Mouse (Mus musculus) CH12.LX (cell line): ENCODE data around the gene Maml2. TPM values are rescaled to one million over a fixed set of nuclear protein-coding genes. Genes with fewer than 3 reads are reported as not detected.

Source experiments
- DNase-seq: peaks from one replicate; pipeline ENCODE4 v3.0.0-alpha.2; 2013; ENCODE audit errors: extremely low read depth
- H3K27ac ChIP-seq: 2 replicates; pipeline ENCODE4 v1.5.1; 2012; ENCODE audit warnings: low read depth, mild to moderate bottlenecking, control low read depth, moderate library complexity; ENCODE audit not compliant: insufficient read depth
- H3K27me3 ChIP-seq: replicated peaks from 2 replicates; pipeline ENCODE3; 2012; ENCODE audit warnings: inconsistent platforms
- H3K36me3 ChIP-seq, 2 experiments: replicated peaks in 1 of 2; 2 replicates each; pipeline versions ENCODE3 to v1.6.1; 2012; ENCODE audit warnings: inconsistent platforms in 1 of 2, low read length in 1 of 2, mild to moderate bottlenecking in 1 of 2, mixed read lengths in 1 of 2, moderate library complexity in 1 of 2; ENCODE audit not compliant: control insufficient read depth in 1 of 2, insufficient read depth in 1 of 2
- H3K4me1 ChIP-seq, 2 experiments: 2 replicates each; pipeline ENCODE4 v1.6.1; 2012; ENCODE audit warnings: inconsistent platforms in 1 of 2, moderate library complexity in 1 of 2; ENCODE audit not compliant: insufficient read depth in 2 of 2, control insufficient read depth in 1 of 2
- H3K4me2 ChIP-seq: 2 replicates; pipeline ENCODE4 v1.6.1; 2012; ENCODE audit warnings: low read depth, mild to moderate bottlenecking, control low read depth; ENCODE audit not compliant: poor library complexity, insufficient read depth, severe bottlenecking
- H3K4me3 ChIP-seq, 3 experiments: fragments of 150-350 bp in 1 of 3; sonication (generic) in 1 of 3; replicated peaks in 1 of 3; 2 replicates each; pipeline versions ENCODE3 to v1.5.1; 2011 to 2012; ENCODE audit warnings: low read depth in 2 of 3, low read length in 2 of 3, mild to moderate bottlenecking in 2 of 3, moderate library complexity in 2 of 3, control low read depth in 1 of 3, improper control_type of control experiment in 1 of 3, inconsistent platforms in 1 of 3, mixed read lengths in 1 of 3; ENCODE audit not compliant: poor library complexity in 1 of 3
- H3K79me2 ChIP-seq: replicated peaks from 2 replicates; pipeline ENCODE4 v1.6.1; 2012; ENCODE audit warnings: mild to moderate bottlenecking, moderate library complexity; ENCODE audit not compliant: control insufficient read depth, poor library complexity, insufficient read depth, severe bottlenecking; ENCODE audit errors: extremely low read depth
- H3K9ac ChIP-seq: 2 replicates; pipeline ENCODE4 v1.6.1; 2012; ENCODE audit warnings: low read depth, mild to moderate bottlenecking, control low read depth, moderate library complexity; ENCODE audit not compliant: insufficient read depth
- H3K9me3 ChIP-seq: replicated peaks from 2 replicates; pipeline ENCODE3; 2012; ENCODE audit warnings: low read length, inconsistent platforms, mixed read lengths
- BHLHE40 ChIP-seq: IDR thresholded peaks from 2 replicates; pipeline ENCODE4 v1.6.1; 2011; ENCODE audit warnings: mild to moderate bottlenecking, low read depth, low read length, improper control_type of control experiment
- CHD1 ChIP-seq: IDR thresholded peaks from 2 replicates; pipeline ENCODE4 v1.6.1; 2012; ENCODE audit warnings: low read depth, low read length, improper control_type of control experiment, inconsistent platforms
- CHD2 ChIP-seq: IDR thresholded peaks from 2 replicates; pipeline ENCODE4 v1.6.1; 2011; ENCODE audit warnings: low read length, improper control_type of control experiment
- EP300 ChIP-seq: IDR thresholded peaks from 2 replicates; pipeline ENCODE4 v1.6.1; 2011; ENCODE audit warnings: low read length, improper control_type of control experiment
- ETS1 ChIP-seq: conservative IDR thresholded peaks from 2 replicates; pipeline ENCODE4 v1.6.1; 2012; ENCODE audit warnings: low read depth, mild to moderate bottlenecking, inconsistent platforms, low read length, improper control_type of control experiment, moderate library complexity
- IRF4 ChIP-seq: IDR thresholded peaks from 2 replicates; pipeline ENCODE4 v1.6.1; 2014; ENCODE audit warnings: low read depth, mild to moderate bottlenecking, inconsistent platforms, low read length, improper control_type of control experiment
- JUN ChIP-seq: IDR thresholded peaks from 2 replicates; pipeline ENCODE4 v1.6.1; 2011; ENCODE audit warnings: low read depth, mild to moderate bottlenecking, low read length, improper control_type of control experiment, moderate library complexity; ENCODE audit not compliant: insufficient read depth
- KAT2A ChIP-seq: IDR thresholded peaks from 2 replicates; pipeline ENCODE4 v1.6.1; 2012; ENCODE audit warnings: low read length, improper control_type of control experiment, inconsistent platforms; ENCODE audit not compliant: insufficient replicate concordance
- MAX ChIP-seq: IDR thresholded peaks from 2 replicates; pipeline ENCODE4 v1.6.1; 2011; ENCODE audit warnings: low read length, improper control_type of control experiment
- MAZ ChIP-seq: IDR thresholded peaks from 2 replicates; pipeline ENCODE4 v1.6.1; 2012; ENCODE audit warnings: low read depth, mild to moderate bottlenecking, inconsistent platforms, low read length, improper control_type of control experiment, moderate library complexity
- MEF2A ChIP-seq: IDR thresholded peaks from 2 replicates; pipeline ENCODE4 v1.6.1; 2014; ENCODE audit warnings: low read depth, mild to moderate bottlenecking, inconsistent platforms, low read length, improper control_type of control experiment, borderline replicate concordance
- NRF1 ChIP-seq: IDR thresholded peaks from 2 replicates; pipeline ENCODE4 v1.6.1; 2014; ENCODE audit warnings: low read depth, mild to moderate bottlenecking, inconsistent platforms, low read length, improper control_type of control experiment, moderate library complexity
- POLR2A ChIP-seq: IDR thresholded peaks from 2 replicates; pipeline ENCODE4 v1.6.1; 2011; ENCODE audit warnings: low read depth, mild to moderate bottlenecking, improper control_type of control experiment, low read length
- RCOR1 ChIP-seq: conservative IDR thresholded peaks from 2 replicates; pipeline ENCODE4 v1.6.1; 2012; ENCODE audit warnings: low read depth, mild to moderate bottlenecking, inconsistent platforms, low read length, improper control_type of control experiment
- SIN3A ChIP-seq: IDR thresholded peaks from 2 replicates; pipeline ENCODE4 v1.6.1; 2012; ENCODE audit warnings: low read length, improper control_type of control experiment, inconsistent platforms
- TBP ChIP-seq: conservative IDR thresholded peaks from 2 replicates; pipeline ENCODE4 v1.6.1; 2011; ENCODE audit warnings: low read depth, low read length, improper control_type of control experiment
- TCF12 ChIP-seq: IDR thresholded peaks from 2 replicates; pipeline ENCODE4 v1.6.1; 2014; ENCODE audit warnings: low read depth, mild to moderate bottlenecking, inconsistent platforms, low read length, improper control_type of control experiment
- UBTF ChIP-seq: IDR thresholded peaks from 2 replicates; pipeline ENCODE4 v1.6.1; 2012; ENCODE audit warnings: low read depth, mild to moderate bottlenecking, inconsistent platforms, low read length, improper control_type of control experiment, moderate library complexity
- ZNF384 ChIP-seq: IDR thresholded peaks from 2 replicates; pipeline ENCODE4 v1.6.1; 2012; ENCODE audit warnings: low read depth, low read length, improper control_type of control experiment, inconsistent platforms
- dilution Hi-C: fragments of 300-500 bp; cut with MboI; formaldehyde crosslinking; loops from 2 replicates; pipeline ENCODE4 v1.14.3; 2020; ENCODE audit warnings: low sequenced_read_pairs; ENCODE audit not compliant: extremely low pct_unique_long_range_greater_than_20kb, extremely low pct_ligation_motif_present
- in situ Hi-C: fragments of 300-500 bp; cut with MboI; formaldehyde crosslinking; loops from 3 replicates; pipeline ENCODE4 v1.14.3; 2019; ENCODE audit warnings: low sequenced_read_pairs, low pct_ligation_motif_present, low pct_unique_long_range_greater_than_20kb, mixed read lengths
- polyA plus RNA-seq: library from polyadenylated mRNA; unstranded; fragments of >175 nt; gene quantifications from 2 replicates; pipeline ENCODE4 v1.2.1, GENCODE M21; 2012; ENCODE audit warnings: low read depth; ENCODE audit not compliant: insufficient read length
- total RNA-seq, 2 experiments: library from RNA; depleted of rRNA; stranded (reverse); fragments of 300-350 nt in 1 of 2; fragments of >200 nt in 1 of 2; gene quantifications; 2 replicates each; pipeline ENCODE4 v1.2.3; 2012 to 2014

The Maml2 gene
- total and polyA plus RNA-seq, 3 experiments, result 5.9 to 9.1 (median 5.9) TPM

GRCm38 (mm10) chr9:13320800-13321364 is 23.1 kb downstream of the Maml2 start:
- peaks cover 39 to 57% of the 10 kb centered on the region in 2 experiments for H3K4me1 ChIP-seq
- no peaks in the 10 kb centered on the region for H3K9me3 ChIP-seq
- H3K4me2 ChIP-seq, result peak overlapping the region; percentile 100
- in situ Hi-C loops, result no loop called here
- H3K4me3 ChIP-seq, result no peak overlapping the region
- no peak for DNase-seq
- TF ChIP-seq TCF12 (peak; percentile 52; the same call in 1 of the 2 replicates), TBP (no peak), EP300 (peak; percentile 76), MEF2A (peak; percentile 72; the same call in 1 of the 2 replicates), ETS1 (peak; percentile 62), RCOR1 (no peak), IRF4 (peak; percentile 62; the same call in 1 of the 2 replicates), BHLHE40 (peak; percentile 45; the same call in 1 of the 2 replicates)
- TF ChIP-seq, all 38 proteins: peak for 6
- Histone ChIP-seq H3K27me3 (no peaks in the 10 kb centered on the region), H3K27ac (peak overlapping the region; percentile 81), H3K9ac (peak overlapping the region; percentile 31), H3K79me2 (peaks cover 13% of the 10 kb centered on the region), H3K36me3 (peaks cover 0 to 3% of the 10 kb centered on the region in 2 experiments)
- dilution Hi-C loops, result no loop called here

GRCm38 (mm10) chr9:13323074-13323473 is 25.3 kb downstream of the Maml2 start:
- Histone ChIP-seq H3K36me3 (no peaks in the 10 kb centered on the region), H3K9ac (no peak overlapping the region), H3K79me2 (peaks cover 13% of the 10 kb centered on the region), H3K4me3 (no peak overlapping the region), H3K27ac (peak overlapping the region; percentile 15), H3K9me3 (no peaks in the 10 kb centered on the region), H3K27me3 (no peaks in the 10 kb centered on the region), H3K4me1 (peaks cover 39 to 57% of the 10 kb centered on the region in 2 experiments), H3K4me2 (no peak overlapping the region)
- no peak for TF ChIP-seq SIN3A
- no peak for TF ChIP-seq CHD2
- TF ChIP-seq IRF4, result no peak
- no peak for TF ChIP-seq CHD1
- TF ChIP-seq NRF1, result no peak
- no peak for TF ChIP-seq JUN
- TF ChIP-seq KAT2A, result no peak
- no peak for TF ChIP-seq MAX
- TF ChIP-seq MAZ, result no peak
- no peak for TF ChIP-seq POLR2A
- no peak for TF ChIP-seq ETS1
- TF ChIP-seq ZNF384, result no peak
- TF ChIP-seq UBTF, result no peak
- no peak for TF ChIP-seq RCOR1
- TF ChIP-seq MEF2A, result no peak
- dilution Hi-C loops (no loop called here), in situ Hi-C loops (no loop called here)
- no peak for DNase-seq
